Mouse (Mus musculus) cerebellum, postnatal 14 days (tissue): ENCODE data around the gene Rph3al.

Source experiments
- DNase-seq, 2 experiments: peaks; one replicate each; pipeline ENCODE4 v3.0.0; 2021; ENCODE audit warnings: mixed read lengths in 2 of 2

Gene Rph3al

DNA sequence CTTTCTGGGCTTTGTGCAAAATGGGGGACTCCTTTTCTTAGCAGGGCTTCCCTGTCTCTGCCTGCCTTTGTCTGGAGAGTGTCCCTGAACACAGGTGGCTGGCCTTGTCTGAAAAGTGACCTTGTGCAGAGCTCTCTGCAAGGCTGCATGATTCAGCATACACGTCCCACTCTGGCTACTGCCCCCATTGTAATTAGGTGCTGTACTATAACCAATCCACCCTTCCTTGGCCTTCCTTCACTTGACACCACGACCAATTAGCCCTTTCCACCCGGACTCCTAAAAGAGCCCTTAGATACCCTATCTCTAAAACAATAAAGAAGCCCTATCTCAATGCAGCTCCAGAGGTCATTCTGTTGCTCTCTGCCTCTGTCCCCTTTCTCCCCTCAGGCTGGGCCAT, 10.6 kb upstream of the Rph3al start:
- no peak for DNase-seq

DNA sequence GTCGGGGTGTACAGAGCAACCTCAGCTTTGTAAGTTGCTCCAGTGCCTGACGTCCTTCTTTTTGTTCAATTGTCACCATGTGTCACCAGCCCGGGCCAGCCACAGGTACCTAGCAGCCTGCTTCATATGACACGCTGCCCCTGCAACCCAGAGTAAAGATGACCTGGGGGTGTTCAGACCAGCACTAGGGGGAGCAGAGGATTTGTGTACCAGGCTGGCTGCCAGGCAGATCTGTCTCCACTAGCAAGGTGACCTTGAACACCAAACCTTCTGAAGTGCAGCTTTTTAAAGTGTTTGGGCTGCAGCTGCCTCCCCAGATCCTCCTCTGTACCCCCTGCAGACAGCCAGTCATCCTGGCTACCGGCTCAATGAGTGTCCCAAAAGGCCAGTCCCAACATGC, 9.0 kb upstream of the Rph3al start:
- DNase-seq = no peak

DNA sequence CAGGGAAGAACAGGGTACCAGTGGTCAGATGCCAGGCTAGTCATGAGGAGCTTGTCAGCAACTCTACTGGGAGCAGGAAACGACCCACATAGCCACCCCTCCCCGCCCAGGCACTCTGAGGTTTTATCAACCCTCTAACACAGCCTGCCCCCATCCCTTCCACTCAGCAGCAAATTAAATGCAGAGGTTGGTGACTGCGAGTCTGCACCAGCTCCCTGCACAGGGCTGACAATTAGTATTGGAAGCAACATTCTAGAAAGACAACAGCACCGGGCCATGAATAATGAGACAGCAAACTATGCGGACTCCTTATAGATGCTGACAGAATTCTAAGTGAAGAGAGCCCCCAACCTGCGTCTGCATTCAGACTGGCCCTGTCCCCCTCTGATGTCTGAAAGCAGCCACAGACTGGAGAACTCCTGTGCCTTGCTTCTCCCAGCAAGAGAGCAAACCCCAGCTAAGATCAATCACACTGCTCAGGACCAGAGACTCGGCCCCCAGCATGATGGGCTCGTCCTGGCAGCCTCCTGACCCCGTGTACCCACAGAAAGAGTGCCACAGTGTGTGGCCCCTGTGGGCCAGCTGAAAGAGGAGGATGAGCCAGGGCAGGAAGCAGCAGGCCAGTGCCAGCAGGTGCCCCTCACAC, 7.7 kb upstream of the Rph3al start:
- DNase-seq = no peak

- no peak for DNase-seq
Measured at GRCm38 (mm10) chr11:75937370-75937871, 808 bp downstream of the Rph3al start.

GRCm38 (mm10) chr11:75935819-75936430, 2.3 kb downstream of the Rph3al start:
- DNase-seq = peak in 1 of 2 experiments; percentile 34

- DNase-seq = no peak
Measured at GRCm38 (mm10) chr11:75934425-75934824, 3.8 kb downstream of the Rph3al start.

DNA sequence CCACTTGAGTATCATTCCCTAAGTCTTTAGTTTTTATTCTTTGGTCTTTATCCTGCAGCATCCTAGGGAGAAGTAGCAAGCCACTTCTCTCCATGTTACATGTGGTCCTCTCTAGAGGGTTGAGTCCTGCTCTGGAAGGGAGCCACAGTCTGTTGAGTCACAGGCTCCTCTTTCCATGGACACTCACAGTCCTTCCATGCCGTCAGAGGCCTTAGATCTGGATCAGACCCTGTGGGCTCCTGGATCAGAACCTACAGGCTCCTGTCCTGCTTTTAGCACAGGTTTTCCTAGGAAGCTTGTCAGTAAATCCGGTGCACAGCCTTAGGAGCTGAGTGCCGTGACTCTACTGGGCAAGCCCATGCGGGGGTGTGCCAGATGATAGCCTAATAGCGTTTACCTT, 4.9 kb downstream of the Rph3al start:
- no peak for DNase-seq

- no peak for DNase-seq
Measured at GRCm38 (mm10) chr11:75930911-75931678, 7.1 kb downstream of the Rph3al start.

- DNase-seq = no peak
Measured at GRCm38 (mm10) chr11:75930208-75930607, 8.0 kb downstream of the Rph3al start.

DNA sequence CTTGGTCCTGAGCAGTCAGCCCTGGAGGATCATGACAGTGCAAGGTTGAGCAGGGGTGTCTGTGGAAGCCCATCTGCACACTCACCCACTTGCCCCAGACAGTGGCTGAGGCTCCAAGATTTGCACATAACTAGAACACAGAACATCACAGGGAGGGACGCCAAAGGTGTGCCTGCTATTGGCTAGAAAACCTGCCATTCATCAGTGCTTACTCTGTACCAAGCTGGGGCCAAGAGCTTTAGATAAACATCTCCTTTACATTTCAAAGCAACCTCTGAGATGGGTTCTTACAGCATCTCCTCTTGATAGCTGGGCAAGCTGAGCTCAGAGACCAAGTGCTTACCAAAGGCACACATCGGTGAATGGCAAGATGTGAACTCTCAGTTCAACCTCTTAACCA, 10.3 kb downstream of the Rph3al start:
- no peak for DNase-seq

DNA sequence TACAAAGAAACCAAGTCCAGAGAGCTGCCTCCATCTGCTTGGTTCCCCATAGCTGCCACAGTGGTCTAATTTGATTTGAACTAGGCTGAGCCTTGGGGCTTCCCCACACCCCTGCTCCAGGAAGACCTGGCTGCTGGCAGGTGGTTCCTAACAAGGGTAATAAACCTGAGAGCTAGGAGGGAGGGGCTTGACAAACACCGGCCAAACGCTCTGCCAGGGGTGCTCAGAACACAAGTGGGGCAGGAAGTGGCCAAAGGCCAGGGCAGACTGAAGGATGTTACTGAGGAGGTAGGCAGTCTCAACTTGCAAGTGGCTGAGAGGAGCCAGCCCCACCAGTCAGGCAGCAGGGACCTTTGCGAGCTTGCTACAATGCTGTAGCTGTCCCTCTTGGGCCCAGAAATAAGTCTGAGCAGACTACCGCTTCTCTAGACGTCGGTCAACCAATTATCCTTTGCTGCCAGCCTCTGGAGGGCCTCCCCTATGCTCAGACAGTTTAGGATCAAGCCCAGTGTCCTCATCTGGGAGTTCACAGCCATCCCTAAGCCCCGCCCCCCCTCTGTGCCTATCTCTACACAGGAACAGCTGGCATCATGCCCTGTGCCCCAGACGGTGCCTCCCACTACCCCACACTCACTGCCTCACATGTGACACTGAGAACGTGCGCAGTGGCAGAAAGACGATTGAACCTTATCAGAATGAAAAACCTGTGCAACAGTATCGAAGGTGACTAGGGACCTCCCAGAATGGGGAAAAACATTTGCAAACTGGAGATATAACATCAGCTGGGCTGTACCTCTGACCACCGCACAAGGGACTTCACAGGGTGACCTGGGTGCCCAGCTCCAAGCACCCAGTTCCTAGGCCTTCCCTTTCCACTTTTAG, 11.6 kb downstream of the Rph3al start:
- DNase-seq = peak; percentile 35 to 64

DNA sequence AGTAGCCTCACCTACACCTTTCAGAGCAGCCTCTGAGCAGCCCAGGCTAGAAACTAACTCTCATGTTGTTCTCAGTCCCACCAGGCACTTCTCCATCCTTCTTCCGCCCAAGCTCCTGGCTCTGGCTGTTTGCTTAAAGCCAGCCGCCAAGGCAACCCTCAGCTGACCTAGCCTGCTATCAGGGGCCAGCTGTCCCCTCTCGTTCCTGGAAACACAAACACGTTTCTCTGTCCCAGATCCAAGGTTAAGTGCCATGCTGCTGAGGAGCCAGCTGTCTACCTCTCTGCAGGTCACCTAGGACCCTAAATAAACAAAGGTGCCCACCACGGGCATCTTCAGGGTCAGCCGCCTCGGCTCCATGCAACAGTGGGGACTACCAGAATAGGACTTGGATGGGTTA, 12.4 kb downstream of the Rph3al start:
- DNase-seq = peak; percentile 66 to 75

DNA sequence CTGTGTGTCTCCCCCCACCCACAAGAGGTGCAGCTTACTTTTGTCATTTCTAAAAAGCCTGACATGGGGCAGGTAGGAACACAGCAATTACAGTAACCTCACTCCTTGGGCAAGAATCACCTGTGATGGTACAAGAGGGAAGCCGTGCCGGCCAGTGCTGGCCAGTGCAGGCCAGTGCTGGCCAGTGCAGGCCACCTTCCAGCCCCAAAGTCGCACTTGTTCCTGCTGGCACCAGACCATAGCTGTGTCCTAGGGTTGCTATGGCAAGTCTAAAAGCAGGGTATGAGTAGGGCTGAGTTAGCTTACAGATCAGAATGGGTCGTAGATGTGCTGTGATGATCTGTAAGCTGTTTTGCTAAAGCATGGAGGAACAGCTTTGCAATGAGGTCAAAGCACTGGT, 15.5 kb downstream of the Rph3al start:
- no peak for DNase-seq

DNA sequence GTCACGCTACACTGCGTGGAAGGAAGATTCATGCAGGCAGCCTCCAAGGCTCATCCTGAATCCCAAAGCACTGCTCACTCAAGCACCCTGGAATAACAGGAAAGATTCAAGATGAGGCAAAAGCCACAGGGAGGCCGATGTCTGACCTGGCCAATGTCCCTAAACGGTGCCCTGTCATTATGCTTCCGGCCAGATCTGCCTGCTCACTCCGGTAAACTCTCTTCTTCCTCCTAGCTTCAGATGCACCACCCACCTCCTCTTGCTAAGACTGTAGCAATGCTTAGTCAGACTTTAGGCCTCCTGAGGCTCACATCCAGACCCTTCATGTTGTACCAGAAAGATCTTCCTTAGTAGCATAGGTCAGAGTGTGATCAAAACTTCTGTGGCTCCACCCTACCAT, 19.1 kb downstream of the Rph3al start:
- DNase-seq = no peak

DNA sequence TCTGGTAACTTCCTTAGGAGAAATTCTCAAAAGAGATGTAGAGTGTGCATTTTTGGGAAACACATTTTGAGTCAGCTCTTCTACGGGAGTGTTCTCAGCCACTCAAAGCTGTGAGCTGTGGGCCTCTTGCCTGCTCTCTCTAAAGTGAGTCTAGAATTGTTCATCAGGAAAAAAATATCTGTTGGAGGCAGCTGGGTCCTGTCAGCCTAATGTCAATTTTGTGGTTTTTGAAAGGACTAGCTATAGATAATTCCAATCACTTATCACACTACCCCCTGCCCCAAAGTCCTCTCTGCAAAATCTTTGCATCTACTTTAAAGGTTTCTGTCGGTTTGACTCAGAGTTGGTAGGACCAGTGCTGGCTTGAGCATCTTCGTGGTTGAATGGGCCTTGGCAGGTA, 20.9 kb downstream of the Rph3al start:
- DNase-seq = no peak

DNA sequence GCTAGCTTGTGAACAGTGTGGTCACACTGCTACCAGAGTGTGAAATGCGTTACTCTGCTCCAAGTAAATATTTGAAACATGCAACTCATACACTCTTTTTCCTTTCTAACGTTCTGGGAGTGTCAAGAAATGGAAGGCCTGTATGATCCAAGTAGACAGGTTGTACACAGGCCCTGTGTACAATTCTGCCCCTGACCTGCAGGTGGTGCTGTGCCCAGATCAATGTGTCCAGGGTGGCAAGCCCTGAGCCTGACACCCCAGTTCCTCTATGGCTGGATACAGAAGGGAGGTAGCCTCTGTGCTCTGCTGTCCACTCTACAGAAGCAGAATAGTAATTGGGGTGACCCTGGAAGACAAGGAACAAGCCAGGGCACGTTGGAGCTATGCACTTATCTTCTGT, 24.3 kb downstream of the Rph3al start:
- peak in 1 of 2 experiments; percentile 56 for DNase-seq

DNA sequence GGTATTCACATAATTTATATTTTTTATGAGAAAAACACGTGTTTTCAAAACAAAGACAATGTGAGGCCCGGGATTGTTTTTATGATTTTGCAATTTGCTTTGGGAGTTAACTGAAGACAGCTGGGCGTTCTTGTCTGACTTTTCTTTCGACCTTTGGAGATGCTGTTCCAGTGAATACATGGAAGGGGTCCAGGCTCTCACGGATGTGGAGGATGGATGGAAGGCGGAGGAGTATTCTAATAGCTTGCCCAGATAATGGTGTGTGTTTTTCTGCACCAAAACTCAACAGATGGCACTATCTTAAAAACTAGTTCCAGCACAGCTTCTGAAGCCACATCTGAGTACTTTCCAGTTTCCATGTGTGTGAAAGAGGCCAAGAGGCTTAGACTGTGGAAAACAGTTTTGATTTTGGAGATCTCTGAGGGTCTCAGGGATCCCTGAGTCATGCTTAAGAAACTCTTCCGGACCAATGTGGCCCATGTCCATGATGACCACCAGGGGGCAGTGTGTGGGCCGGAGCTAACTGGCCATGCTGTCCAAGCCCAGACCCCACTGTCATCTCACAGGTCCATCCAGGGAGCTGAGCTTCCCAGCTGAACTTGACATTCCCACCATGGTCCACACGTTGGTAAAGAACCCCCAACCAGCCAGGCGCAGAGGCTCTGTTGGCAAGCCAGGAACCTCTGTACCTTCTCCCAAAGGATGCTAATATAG, 25.1 kb downstream of the Rph3al start:
- DNase-seq = peak; percentile 66 to 80

GRCm38 (mm10) chr11:75911962-75912361, 26.3 kb downstream of the Rph3al start:
- peak in 1 of 2 experiments; percentile 51 for DNase-seq

- DNase-seq = no peak
Measured at GRCm38 (mm10) chr11:75909702-75910429, 28.4 kb downstream of the Rph3al start.

DNA sequence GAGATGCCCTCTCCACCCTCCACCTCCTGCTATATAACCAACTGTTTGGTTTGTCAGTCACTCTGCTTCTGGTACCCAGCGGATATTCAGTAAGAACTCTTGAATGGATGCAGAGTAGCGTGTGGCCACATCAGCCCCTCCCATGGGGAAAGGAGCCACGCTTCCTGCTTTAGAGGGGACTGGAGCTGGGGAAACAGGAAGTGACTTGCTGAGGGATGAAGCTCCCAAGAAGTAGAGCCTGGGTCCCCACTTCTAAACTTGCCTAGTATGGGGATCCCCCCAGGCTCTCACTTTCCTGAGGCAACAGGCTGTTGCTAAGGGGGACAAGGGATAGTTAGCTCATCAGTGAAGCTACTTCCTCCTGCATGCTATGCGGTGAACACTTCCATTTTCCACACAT, 30.8 kb downstream of the Rph3al start:
- DNase-seq = no peak

GRCm38 (mm10) chr11:75906556-75906955, 31.7 kb downstream of the Rph3al start:
- DNase-seq = no peak
